Mouse (Mus musculus) frontal cortex, postnatal 10 days (tissue): Measurements from ENCODE around the gene Polq.
"Not testable (repeated sequence)": the region's sequence is repeated elsewhere in the genome, so short reads cannot be mapped to it uniquely, and the experiment has no call there.

Experiments
- DNase-seq, 2 experiments: peaks; one replicate each; pipeline ENCODE4 v3.0.0; 2022; ENCODE audit warnings: low spot score in 2 of 2, mixed read lengths in 1 of 2

The Polq gene

DNA sequence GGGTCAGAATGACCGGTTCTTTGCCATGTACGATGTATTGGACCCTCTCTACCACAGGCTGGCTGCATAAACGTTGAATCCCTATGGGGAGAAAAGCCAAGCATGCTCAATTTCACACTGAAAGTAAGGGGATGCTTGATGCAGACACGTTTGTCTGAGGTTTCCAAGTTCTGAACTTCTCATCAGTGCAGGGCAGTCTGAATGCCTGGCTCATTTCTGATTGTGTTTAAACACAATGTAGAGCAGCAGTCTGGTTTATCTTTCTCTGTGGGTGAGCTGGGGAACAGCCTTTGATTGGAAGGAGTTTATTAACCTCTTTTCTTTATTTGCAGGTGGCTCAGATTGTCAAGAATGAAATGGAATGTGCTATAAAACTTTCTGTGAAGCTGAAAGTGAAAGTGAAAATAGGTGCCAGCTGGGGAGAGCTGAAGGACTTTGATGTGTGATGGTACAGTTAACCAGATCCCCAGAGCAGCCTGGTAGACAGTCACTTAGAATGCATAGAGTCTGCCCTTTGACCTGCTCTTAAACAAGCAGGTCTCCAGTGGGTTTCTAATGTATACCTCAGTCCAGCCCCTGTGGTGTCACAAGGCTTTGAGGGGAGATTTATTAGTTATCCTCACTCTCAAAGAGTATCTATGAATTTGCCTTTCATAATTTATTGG lies 82.7 kb downstream of the Polq start:
- DNase-seq, result no peak

DNA sequence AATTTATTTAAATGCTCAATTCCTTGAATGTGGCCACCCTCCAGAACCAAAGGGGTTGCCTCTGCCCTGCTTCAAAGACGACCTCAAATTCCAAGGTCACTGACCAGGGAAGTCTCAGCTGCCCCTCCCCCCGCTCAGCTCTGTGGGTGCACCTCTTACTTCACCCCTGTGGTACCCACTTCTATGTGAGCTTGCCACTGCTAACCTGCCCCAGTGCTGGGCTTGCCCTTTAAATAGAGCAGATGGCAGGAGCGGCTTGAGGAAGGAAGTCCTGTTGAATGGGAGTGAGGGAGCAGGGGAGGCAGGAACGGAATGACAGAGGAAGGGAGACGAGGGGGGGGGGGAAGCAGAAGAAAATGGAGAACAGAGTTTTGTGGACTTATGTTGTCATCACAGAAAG lies 97.2 kb downstream of the Polq start:
- DNase-seq, result no peak

DNA sequence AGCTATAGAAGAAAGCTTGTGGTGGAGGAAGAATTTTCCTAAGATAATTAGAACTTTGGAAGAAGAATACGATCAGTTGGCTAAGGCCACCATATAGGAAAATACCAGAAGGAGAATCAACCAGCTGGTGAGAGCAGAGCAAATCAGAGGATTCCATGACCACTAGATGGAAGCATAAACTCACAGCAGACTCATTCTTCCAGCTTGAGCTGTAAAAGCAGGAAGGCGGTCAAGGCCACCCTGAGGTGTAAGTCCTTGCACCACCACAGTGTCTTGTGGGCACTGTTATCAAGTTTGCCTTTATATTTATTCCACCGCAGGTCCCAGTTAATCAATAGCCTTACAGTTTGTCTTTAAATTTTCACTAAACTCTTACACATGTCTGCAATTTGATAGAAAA lies 97.7 kb downstream of the Polq start:
- DNase-seq, result peak; percentile 17 to 28

DNA sequence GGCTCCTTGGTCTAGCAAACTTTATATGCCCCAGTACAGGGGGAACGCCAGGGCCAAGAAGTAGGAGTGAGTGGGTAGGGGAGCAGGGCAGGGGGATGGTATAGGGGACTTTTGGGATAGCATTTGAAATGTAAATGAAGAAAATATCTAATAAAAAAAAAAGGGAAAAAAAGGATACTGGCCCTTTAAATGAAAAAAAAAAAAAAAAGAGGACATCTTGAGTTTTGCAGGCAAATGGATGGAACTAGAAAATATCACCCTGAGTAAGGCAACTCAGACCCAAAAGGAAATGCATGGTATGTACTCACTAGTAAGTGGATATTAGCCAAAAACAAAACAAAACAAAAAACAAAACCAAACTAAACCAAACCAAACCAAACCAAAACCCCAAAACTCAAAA lies 113.6 kb downstream of the Polq start:
- DNase-seq, result not testable (repeated sequence)
